Mouse (Mus musculus) cortical plate, adult 2 months (tissue): ENCODE results near the gene Ceacam9.

Experiments
- CTCF ChIP-seq: fragments of 200-500 bp; IDR thresholded peaks from 2 replicates; pipeline ENCODE4 v1.5.1; 2011; ENCODE audit warnings: mild to moderate bottlenecking, control low read depth, low read length; ENCODE audit not compliant: insufficient read depth; ENCODE audit errors: extremely low read depth
- POLR2A ChIP-seq: fragments of 200-500 bp; IDR thresholded peaks from 2 replicates; pipeline ENCODE4 v1.6.1; 2011; ENCODE audit warnings: mild to moderate bottlenecking, low read length, control low read depth; ENCODE audit not compliant: insufficient read depth; ENCODE audit errors: extremely low read depth

- TF ChIP-seq POLR2A (no peak), CTCF (no peak)
These were observed 10.2 kb downstream of the Ceacam9 start for GRCm38 (mm10) chr7:16731893-16732422.
